Mouse (Mus musculus) heart, adult 11 months (tissue): ENCODE measurements around the gene Pdlim7.

Experiments used
- DNase-seq: peaks from one replicate; pipeline ENCODE4 v3.0.0; 2022

Pdlim7 gene

DNA sequence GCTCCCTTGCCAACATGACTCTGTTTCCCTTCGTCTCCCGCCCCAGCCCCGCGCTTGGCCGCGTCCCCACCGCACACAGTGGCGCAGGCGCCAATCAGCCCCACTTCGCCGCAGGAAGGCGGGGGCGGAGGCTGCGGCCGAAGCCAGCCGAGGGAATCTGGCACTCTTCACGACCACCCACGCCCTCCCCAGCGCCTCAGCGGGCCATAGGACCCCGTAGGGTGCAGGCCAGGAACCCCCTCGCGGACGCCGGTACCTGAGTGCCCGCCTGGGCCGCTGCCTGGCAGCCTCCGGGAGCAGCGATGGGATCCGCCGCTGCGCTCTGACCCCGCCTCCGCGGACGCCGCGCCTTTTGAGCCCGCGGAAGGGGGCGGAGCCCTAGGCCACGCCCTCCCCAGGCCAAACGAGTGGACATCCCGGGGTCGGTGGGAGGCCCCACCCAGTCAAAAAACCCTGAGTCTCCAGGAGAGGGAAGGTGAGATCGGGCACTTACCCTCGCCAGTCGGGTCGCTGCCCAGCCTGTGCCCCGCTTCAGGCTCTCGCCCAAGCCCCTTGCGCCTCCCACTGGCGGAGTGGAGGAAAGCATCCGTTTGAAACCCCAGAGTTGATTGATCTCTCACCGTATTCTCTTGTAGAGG is at the start of gene Pdlim7:
Gene Pdlim7, minus strand, starts transcription at position 566 of the 638 bp plus-strand sequence.
- DNase-seq: peak; percentile 99

- no peak for DNase-seq
Measured at GRCm38 (mm10) chr13:55557499-55557898, 44.0 kb upstream of the Pdlim7 start.

GRCm38 (mm10) chr13:55555921-55556320 is 42.4 kb upstream of the Pdlim7 start:
- DNase-seq: peak; percentile 91

DNA sequence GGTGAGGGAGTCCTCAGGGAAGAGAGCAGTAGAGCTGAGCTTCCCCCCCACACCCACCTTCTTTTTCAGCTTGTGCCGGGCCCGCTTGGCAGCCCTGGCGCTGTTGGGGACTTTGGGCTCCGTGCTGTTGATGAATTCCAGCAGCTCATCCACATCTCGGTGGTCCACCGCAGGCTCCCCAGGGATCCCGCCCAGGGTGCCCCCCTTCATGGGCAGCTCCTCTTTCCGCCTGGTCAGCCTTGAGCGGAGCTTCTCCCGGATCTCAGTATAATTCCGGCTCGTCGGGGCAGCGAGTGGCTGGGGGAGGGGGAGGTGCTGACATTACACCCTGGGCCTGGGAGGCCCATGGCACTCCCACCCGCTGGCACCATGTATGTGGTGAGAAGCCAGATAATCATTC is 35.6 kb upstream of the Pdlim7 start:
- peak; percentile 90 for DNase-seq

GRCm38 (mm10) chr13:55548426-55548825 is 35.0 kb upstream of the Pdlim7 start:
- peak; percentile 82 for DNase-seq

DNA sequence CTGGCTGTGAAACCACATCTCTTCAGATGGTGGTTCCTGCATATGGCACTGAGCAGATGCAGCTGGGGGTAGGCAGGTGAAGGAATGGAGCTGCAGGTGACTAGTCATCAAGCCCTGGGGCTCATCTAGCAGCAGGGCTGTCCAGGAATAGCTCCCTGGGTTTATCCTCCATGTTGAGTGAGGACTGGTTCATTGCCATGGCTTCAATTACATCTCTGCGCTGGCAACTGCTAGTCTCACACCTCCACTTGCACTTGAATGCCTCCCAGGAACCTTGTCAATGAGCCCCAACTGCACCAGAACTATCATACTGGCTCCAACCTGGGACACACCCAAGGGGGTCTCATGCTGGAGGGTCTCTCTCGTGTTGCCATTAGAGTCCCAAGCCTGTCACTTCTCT is 34.4 kb upstream of the Pdlim7 start:
- no peak for DNase-seq

- DNase-seq: no peak
Measured at GRCm38 (mm10) chr13:55544792-55545191, 31.3 kb upstream of the Pdlim7 start.

GRCm38 (mm10) chr13:55543447-55543846 is 30.0 kb upstream of the Pdlim7 start:
- DNase-seq: no peak

DNA sequence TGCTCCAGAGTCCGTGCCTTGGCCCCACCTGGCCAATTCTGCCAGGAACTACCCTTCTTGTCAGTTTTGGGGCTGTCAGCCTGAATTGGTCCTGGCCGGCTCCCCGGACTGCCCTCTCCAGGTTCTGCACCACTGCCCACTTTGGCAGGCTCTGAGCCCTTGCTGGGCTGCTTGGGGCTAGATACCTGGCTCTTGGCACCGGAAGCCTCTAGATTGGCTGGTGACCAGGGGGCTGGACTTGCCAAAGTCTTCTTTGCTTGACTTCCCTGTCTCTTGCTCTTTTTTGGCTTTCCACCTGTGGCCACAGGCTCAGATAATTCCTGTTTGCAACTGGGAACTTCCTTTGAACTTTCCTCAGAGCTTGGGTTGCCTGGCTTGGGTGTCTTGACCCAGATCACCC is 29.4 kb upstream of the Pdlim7 start:
- no peak for DNase-seq

GRCm38 (mm10) chr13:55540933-55541332 is 27.5 kb upstream of the Pdlim7 start:
- DNase-seq: no peak

- DNase-seq: peak; percentile 100
Measured at GRCm38 (mm10) chr13:55536194-55537175, 23.0 kb upstream of the Pdlim7 start, which contains the start of gene Ddx41. Gene Ddx41, minus strand, starts transcription at chr13:55536658.

GRCm38 (mm10) chr13:55535796-55536193 is 22.3 kb upstream of the Pdlim7 start:
- DNase-seq: no peak

DNA sequence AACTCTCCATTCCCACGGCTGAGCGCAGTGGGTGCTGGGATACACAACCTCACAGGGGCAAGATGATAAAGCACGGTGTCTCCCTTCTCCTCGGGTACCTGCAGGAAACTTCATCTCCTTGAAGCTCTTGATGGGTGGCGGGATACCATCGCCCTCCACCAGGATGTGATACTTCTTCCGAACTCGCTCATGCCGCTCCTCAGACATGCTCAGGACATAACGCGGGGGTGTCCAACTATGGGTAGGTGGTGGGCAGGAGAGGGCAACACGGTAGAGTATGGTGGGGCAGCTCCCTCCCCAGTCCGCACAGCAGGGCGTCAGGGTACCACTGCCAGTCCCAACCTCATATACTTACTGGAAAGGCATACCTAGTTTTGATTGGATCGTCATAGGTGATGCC is 21.7 kb upstream of the Pdlim7 start:
- DNase-seq: no peak

DNA sequence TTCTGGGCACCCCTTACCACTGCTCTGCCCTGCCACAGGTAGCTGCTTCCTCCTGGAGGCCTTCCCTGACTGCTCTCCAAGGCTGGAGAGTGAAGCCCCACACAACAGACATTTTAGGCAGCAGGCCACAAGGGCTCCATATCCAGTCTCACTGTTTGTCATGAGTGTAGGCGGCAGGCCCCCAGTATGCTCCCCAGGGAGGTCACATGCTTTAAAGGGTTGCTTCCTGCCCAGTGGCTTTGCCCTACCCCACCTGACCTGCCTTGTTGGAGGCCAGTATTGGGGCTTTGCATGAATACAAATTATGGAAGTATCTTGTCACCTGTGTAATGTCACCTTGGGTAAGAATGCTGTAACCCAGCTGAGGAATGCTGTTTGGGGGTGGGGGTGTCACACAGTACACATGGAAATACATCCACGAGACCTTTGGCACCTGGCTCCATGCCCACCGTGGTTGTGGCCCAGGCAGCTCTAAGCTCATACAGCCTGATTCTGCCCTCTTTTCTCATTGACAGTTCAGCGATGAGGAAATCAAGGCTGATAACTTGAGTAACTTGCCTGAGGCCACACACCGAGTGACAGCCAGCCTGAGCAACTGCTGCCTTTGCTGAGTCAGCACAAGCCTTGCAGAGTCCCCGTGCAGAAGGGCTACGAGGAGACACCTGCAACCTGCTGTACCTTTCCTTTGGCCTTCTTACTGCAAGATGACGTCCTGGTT is 15.9 kb upstream of the Pdlim7 start, which contains the start of gene Dok3:
Gene Dok3, minus strand, starts transcription at position 99 of the 718 bp plus-strand sequence.
- peak; percentile 93 for DNase-seq

DNA sequence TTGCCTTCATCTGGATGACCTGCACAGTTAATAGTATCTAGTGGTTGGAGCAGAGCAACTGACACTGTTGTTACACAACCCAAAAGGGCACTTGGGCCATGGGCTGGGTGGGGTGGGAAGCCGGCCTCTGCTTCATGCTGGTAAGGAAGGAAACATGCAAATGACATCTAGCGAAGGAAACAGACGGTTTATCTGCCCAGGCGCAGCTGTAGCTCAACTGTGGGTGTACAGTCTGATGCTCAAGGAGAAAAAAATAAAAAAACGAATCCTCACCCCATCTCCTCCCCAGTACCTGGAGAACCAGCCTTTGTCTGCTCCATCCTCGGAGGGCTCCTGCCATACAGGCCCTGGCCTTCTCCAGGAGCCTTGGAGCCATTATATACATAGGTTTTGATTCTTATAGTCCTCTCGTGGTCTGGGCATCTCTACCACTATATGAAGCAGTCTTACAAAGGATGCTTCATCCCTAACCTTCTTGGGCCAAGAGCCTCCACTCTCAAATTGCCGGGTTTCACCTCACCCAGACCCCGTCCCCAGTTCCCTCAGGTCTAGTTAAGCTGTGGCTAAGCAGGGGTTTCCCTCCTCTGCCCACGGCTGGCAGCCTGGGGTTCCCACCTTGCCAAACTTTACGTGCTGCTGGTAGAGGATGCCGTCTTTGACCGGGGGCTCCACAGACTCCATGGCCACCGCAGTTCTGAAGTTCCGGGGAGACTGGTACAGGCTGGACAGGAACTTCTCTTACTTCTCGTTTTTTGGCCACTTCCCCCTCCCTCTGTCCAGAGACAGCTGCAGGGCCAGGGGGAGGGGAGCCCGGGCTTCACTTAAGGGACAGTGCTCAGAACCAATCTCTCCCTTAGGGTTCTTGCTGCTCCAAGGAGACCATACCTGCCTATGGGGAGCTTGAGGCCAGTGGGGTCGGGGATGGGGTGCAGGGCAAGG is 14.6 kb upstream of the Pdlim7 start:
- DNase-seq: peak; percentile 96

- DNase-seq: peak; percentile 82
Measured at GRCm38 (mm10) chr13:55527212-55527611, 13.7 kb upstream of the Pdlim7 start.

DNA sequence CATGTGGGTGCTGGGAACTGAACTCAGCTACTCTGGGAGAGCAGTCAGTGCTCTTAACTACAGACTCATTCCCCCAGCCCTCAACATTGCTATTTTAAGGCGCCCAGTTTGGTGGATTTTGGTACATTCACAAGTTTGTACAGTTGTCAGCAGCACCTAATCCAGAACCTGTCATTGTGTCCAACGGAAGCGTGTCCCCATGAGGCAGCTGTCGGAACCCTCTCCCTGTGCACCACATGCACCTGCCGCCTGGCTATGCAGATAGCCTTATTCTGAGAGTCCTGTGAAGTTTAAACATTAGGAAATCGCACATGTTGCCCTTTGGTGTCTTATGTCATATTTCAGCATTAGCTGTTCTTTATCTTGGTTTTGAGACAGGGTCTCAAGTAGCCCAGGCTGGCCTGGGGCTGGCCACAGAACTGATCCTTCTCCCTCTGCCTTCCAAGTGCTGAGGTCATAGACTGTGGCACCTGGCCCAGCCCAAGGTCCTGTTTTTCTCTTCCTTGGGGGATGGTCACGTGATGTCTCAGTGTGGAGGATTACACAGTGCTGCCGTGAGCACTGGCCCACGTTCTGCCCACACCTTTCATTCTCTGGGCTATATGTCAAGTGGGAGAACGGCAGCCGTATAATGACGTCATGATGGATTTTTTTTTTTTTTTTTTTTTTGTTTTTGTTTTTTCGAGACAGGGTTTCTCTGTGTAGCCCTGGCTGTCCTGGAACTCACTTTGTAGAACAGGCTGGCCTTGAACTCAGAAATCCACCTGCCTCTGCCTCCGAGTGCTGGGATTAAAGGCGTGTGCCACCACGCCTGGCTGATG is 12.5 kb upstream of the Pdlim7 start:
- DNase-seq: peak; percentile 88

GRCm38 (mm10) chr13:55523951-55524600 is 10.6 kb upstream of the Pdlim7 start:
- peak; percentile 91 for DNase-seq

DNA sequence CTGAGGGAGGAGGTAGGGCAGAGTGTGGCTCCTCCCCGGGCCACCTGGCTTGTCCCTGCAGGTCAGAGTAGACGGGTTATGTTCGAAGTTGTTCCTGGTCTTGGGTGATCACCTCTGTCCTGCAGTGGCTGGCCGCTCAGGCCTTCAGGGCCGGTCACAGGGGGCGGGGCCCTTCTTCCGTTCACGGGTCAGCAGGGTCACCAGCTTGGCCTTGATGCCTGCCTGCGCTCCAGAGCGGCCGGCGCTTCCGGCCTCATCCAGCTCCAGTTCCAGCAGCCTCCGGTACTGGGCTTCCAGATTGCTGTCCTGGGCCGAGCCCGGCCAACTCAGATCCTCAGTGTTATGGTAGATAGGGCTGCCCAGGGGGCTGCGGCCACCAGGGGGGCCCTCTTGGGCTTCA is 9.8 kb upstream of the Pdlim7 start:
- DNase-seq: peak; percentile 97

DNA sequence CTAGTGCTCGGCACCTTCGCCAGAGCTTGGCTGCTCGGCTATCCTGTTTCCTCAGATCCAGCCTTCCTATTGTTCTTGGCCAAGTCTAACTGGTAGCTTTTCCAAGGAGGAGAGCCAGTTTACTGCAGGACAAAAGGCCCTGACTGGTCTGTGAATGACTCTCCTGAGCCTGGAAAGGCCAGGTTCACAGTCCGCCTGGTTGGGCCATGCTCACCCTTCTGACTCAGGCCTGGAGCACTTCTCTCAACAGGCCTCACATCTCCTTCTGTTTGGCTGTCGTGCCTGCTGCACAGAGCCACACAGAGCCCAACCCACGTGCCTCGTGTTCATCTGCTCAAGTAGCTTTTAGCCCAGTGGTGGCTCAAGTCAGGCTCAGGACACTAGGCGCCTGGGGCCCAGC is 9.3 kb upstream of the Pdlim7 start:
- peak; percentile 96 for DNase-seq

DNA sequence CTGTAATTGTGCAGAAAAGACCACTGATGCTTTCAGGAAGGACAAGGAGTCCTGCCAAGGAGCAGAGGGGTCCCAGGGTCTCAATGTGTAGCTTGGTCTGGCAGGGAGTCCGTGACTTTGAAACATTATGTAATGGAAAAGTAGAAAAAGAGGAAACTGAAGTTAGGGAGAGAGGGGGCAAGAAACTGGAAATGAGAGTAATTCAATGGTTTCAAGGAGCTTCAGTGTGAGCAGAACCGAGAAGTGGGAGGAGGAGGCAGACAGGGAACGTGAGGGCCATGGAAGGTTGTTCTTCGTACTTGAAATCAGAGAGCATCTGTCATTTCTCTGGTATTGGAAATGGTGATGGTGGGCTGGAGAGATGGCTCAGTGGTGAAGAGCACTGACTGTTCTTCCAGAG is 6.1 kb upstream of the Pdlim7 start:
- DNase-seq: no peak
